Mouse (Mus musculus): ENCODE measurements around the gene Desi1.
A peak's percentile ranks its signal among the peaks of the same experiment; 100 is the strongest.

DNA sequence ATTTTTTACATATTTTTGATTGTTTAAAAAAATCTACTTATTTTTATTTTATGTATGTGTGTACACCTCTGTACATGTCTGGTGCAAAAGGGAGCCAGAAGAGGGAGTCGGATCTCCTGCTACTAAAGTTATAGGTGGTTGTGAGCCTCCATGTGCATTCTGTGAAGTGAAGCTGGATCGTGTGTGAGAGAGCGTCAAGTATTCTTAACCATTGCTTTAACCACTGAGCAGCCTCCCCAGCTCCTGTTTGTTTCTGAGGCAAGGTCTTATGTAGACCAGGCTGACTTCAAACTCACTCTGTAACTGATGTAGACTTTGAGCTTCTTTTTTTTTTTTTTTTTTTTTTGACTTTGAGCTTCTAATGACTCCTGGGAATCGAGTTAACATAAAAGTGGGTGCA, 16.2 kb downstream of the Desi1 start:
- TF ChIP-seq CTCF (conservative IDR thresholded peaks at IDR 0.05 in 1 of 2, IDR thresholded peaks at IDR 0.05 in 1 of 2; ENCODE audit: low read depth in 2 of 2, low read length in 2 of 2) (peak in 1 of 2 experiments; percentile 33; a peak in 2 of 4 replicates), POLR2A (IDR thresholded peaks at IDR 0.05; ENCODE audit: low read depth, low read length) (no peak), IRF4 (IDR thresholded peaks at IDR 0.05; ENCODE audit: low read depth, low read length) (no peak), NRF1 (IDR thresholded peaks at IDR 0.05; ENCODE audit: low read depth, low read length) (no peak), CHD2 (IDR thresholded peaks at IDR 0.05; ENCODE audit: low read length) (no peak), JUND (conservative IDR thresholded peaks at IDR 0.05; ENCODE audit: low read depth, low read length) (no peak), UBTF (IDR thresholded peaks at IDR 0.05; ENCODE audit: low read depth, low read length) (no peak), MAFK (IDR thresholded peaks at IDR 0.05; ENCODE audit: insufficient replicate concordance, low read length) (no peak), GABPA (IDR thresholded peaks at IDR 0.05; ENCODE audit: insufficient replicate concordance, low read depth, low read length) (no peak), ZC3H11A (IDR thresholded peaks at IDR 0.05; ENCODE audit: low read depth, low read length) (no peak), EP300 (IDR thresholded peaks at IDR 0.05; ENCODE audit: low read length) (no peak), RCOR1 (conservative IDR thresholded peaks at IDR 0.05; ENCODE audit: low read depth, low read length) (no peak), MXI1 (IDR thresholded peaks at IDR 0.05; ENCODE audit: low read depth, low read length) (no peak)

All from CH12.LX (cell line).